Mouse (Mus musculus): ENCODE measurements at regions not wholly inside any gene's neighbourhood (a gene's known extent, or its start where the extent isn't known, plus 50 kb on each side); places are given as distances from the start of the nearest gene placed in this dataset.

- no peaks in the 10 kb centered on the region for H3K36me3 ChIP-seq
- DNase-seq (ENCODE audit: low spot score), result no peak
- H3K4me3 ChIP-seq, result no peak overlapping the region
- peaks cover 25% of the 10 kb centered on the region for H3K4me1 ChIP-seq
- 93% methylated on average over 3 of the region's 3 CpGs for WGBS
- no peaks in the 10 kb centered on the region for H3K9me3 ChIP-seq (replicated peaks)
- H3K27ac ChIP-seq, result no peak overlapping the region
- no peaks in the 10 kb centered on the region for H3K27me3 ChIP-seq (ENCODE audit: low read depth, poor library complexity, severe bottlenecking)
These were observed 176.5 kb downstream of the Icos start for GRCm38 (mm10) chr1:61154216-61154615.

GRCm38 (mm10) chr1:61157271-61157670 lies 179.5 kb downstream of the Icos start:
- H3K36me3 ChIP-seq, result no peaks in the 10 kb centered on the region
- H3K4me3 ChIP-seq, result no peak overlapping the region
- H3K4me1 ChIP-seq, result peaks cover 5% of the 10 kb centered on the region
- no peaks in the 10 kb centered on the region for H3K9me3 ChIP-seq (replicated peaks)
- H3K27me3 ChIP-seq (ENCODE audit: low read depth, poor library complexity, severe bottlenecking), result no peaks in the 10 kb centered on the region
- DNase-seq (ENCODE audit: low spot score), result no peak
- no peak overlapping the region for H3K27ac ChIP-seq
- 79% methylated on average over 4 of the region's 4 CpGs for WGBS

GRCm38 (mm10) chr1:61160505-61160904 lies 182.8 kb downstream of the Icos start:
- Histone ChIP-seq H3K9me3 (replicated peaks) (no peaks in the 10 kb centered on the region), H3K4me3 (no peak overlapping the region), H3K27ac (no peak overlapping the region), H3K36me3 (no peaks in the 10 kb centered on the region), H3K27me3 (ENCODE audit: low read depth, poor library complexity, severe bottlenecking) (no peaks in the 10 kb centered on the region), H3K4me1 (0 out of 2 replicates have a peak, but pooled peaks cover 5% of the 10 kb centered on the region)
- no peak for DNase-seq (ENCODE audit: low spot score)
- WGBS, result 81% methylated on average over 3 of the region's 3 CpGs

GRCm38 (mm10) chr1:61164271-61164670 lies 186.5 kb downstream of the Icos start:
- H3K4me3 ChIP-seq, result no peak overlapping the region

DNA sequence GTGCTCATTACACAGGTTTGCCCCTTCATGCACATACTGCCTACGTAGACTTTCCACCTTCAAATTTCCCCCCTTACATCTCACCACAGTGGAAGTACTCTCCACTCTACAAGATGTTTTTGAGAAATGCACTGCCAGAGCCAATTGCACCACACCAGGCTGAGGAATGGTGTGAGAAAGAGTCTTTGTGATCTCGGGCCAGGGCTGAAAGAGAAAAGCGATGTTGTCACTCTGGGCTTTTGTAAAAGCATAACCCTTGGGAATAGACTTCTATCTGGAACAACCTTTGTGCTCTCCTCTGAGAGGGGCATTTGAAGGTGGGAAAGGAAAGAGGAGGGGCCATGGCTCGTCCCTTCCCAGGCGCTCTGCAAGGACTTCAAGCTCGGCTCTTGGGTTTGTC lies 194.2 kb downstream of the Icos start:
- Histone ChIP-seq H3K4me3 (no peak overlapping the region), H3K4me1 (peaks cover 7% of the 10 kb centered on the region; the same call in 1 of the 2 replicates), H3K9me3 (replicated peaks) (no peaks in the 10 kb centered on the region), H3K36me3 (no peaks in the 10 kb centered on the region), H3K27ac (no peak overlapping the region), H3K27me3 (ENCODE audit: low read depth, poor library complexity, severe bottlenecking) (no peaks in the 10 kb centered on the region)
- no peak for DNase-seq (ENCODE audit: low spot score)
- WGBS, result 87% methylated on average over 6 of the region's 6 CpGs

More at GRCm38 (mm10) chr1:61164271-61164670, 186.5 kb downstream of the Icos start:
- WGBS, result 91% methylated on average over 2 of the region's 2 CpGs
- Histone ChIP-seq H3K9me3 (replicated peaks) (no peaks in the 10 kb centered on the region), H3K27ac (no peak overlapping the region), H3K4me1 (no peaks in the 10 kb centered on the region), H3K27me3 (ENCODE audit: low read depth, poor library complexity, severe bottlenecking) (no peaks in the 10 kb centered on the region), H3K36me3 (no peaks in the 10 kb centered on the region)
- DNase-seq (ENCODE audit: low spot score), result no peak

- Histone ChIP-seq H3K4me3 (no peak overlapping the region), H3K9me3 (replicated peaks) (no peaks in the 10 kb centered on the region), H3K36me3 (no peaks in the 10 kb centered on the region), H3K4me1 (peaks cover 7% of the 10 kb centered on the region; the same call in 1 of the 2 replicates), H3K27ac (no peak overlapping the region), H3K27me3 (ENCODE audit: low read depth, poor library complexity, severe bottlenecking) (no peaks in the 10 kb centered on the region)
- 81% methylated on average over 6 of the region's 6 CpGs for WGBS
- no peak for DNase-seq (ENCODE audit: low spot score)
These were observed 195.2 kb downstream of the Icos start for GRCm38 (mm10) chr1:61172946-61173345.

DNA sequence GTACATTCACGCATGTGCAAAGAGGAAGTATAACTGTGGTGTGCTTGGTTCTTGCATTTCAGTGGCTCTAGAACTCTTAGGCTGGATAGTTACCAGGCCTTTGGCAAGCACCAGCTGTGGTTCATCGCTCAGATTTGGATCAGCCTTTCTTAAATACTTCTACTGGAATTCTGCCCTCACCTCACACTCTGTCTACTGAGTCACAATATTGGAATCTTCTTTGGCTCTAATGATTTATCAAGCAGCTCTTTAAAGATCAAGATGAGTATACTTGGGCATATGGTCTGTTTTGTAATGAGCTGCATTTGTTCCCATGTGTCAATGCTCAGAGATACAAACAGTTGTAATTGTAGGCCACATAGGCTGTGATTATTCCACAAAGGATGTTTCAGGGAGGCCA lies 197.5 kb downstream of the Icos start:
- H3K27ac ChIP-seq, result no peak overlapping the region
- no peaks in the 10 kb centered on the region for H3K27me3 ChIP-seq (ENCODE audit: low read depth, poor library complexity, severe bottlenecking)
- DNase-seq (ENCODE audit: low spot score), result no peak
- H3K4me1 ChIP-seq, result peaks cover 17% of the 10 kb centered on the region
- H3K36me3 ChIP-seq, result no peaks in the 10 kb centered on the region
- no peak overlapping the region for H3K4me3 ChIP-seq
- no peaks in the 10 kb centered on the region for H3K9me3 ChIP-seq (replicated peaks)
- WGBS, result 91% methylated on average over 2 of the region's 2 CpGs

DNA sequence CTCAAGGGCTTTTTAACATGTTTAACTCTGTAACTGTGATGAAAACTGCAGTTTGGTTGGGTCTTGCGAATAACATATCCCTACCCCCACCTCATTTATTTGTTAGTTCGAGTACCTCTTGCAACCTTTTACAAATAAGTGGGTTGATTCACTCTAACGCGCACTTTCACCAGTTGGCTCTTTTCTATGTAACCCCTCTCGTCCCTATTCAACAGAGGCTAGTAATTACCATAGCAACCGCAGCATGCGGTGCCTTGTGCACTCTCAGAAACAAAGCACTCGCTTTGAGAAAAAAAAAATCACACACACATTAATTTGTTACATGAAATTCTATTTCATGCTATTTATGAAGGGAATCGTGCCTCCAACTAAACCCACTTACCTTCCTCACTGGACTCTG lies 201.7 kb downstream of the Icos start:
- no peak for DNase-seq (ENCODE audit: low spot score)
- WGBS, result 84% methylated on average over 9 of the region's 9 CpGs
- H3K27ac ChIP-seq, result 0 out of 2 replicates have a peak overlapping the region, but pooled peaks have one; percentile 82
- no peaks in the 10 kb centered on the region for H3K9me3 ChIP-seq (replicated peaks)
- no peak overlapping the region for H3K4me3 ChIP-seq
- peaks cover 40% of the 10 kb centered on the region for H3K4me1 ChIP-seq
- H3K36me3 ChIP-seq, result no peaks in the 10 kb centered on the region
- no peaks in the 10 kb centered on the region for H3K27me3 ChIP-seq (ENCODE audit: low read depth, poor library complexity, severe bottlenecking)

DNA sequence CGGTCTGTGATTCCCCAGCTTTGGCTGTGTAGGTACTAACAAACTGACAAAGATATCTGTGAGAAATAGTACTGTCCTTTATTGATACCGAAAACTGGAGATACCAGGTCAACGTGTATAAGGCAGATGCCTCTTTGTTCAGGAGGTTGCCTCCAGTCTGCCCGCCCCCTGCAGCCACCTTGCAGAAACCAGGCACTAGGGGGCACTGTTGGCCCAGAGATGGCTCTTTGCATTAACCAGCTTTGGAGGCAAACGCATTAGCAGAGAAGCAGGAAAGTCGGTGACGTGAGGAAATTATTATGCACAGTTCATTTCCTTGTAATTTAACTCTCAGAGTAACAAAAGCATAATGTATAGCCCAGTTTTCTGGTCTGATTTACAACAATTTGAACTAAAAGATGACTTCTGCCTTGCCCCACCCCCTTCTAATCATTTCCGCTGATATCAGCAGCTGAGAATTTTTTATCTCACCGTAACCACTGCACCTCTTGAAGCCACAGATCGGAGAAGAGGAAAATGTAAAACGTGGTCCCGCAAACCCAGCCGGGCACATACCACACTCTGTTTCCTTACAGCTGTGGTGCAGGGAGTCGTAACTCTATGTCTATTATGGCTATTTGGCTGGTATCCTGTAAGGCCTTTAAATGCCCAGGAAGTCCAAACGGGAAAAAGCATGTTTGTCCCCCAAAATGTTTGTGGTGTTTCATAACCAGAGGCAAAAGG lies 203.5 kb downstream of the Icos start:
- H3K27ac ChIP-seq, result peak overlapping the region; percentile 82
- no peaks in the 10 kb centered on the region for H3K36me3 ChIP-seq
- peak; percentile 97 for DNase-seq (ENCODE audit: low spot score)
- peaks cover 40% of the 10 kb centered on the region for H3K4me1 ChIP-seq
- H3K9me3 ChIP-seq (replicated peaks), result no peaks in the 10 kb centered on the region
- no peak overlapping the region; the same call in 1 of the 2 replicates for H3K4me3 ChIP-seq
- H3K27me3 ChIP-seq (ENCODE audit: low read depth, poor library complexity, severe bottlenecking), result no peaks in the 10 kb centered on the region
- WGBS, result 31% methylated on average over 15 of the region's 15 CpGs

GRCm38 (mm10) chr1:61187381-61188100 lies 209.8 kb downstream of the Icos start:
- no peaks in the 10 kb centered on the region for H3K36me3 ChIP-seq
- WGBS, result 88% methylated on average over 6 of the region's 6 CpGs

GRCm38 (mm10) chr1:61190921-61191320 lies 213.2 kb downstream of the Icos start:
- no peaks in the 10 kb centered on the region for H3K36me3 ChIP-seq
- WGBS, result 80% methylated on average over 3 of the region's 3 CpGs
- no peak for DNase-seq (ENCODE audit: low spot score)

More at GRCm38 (mm10) chr1:61187381-61188100, 209.8 kb downstream of the Icos start:
- DNase-seq (ENCODE audit: low spot score), result peak; percentile 15
- Histone ChIP-seq H3K27ac (no peak overlapping the region), H3K4me1 (peaks cover 28% of the 10 kb centered on the region), H3K4me3 (no peak overlapping the region), H3K27me3 (ENCODE audit: low read depth, poor library complexity, severe bottlenecking) (no peaks in the 10 kb centered on the region), H3K9me3 (replicated peaks) (no peaks in the 10 kb centered on the region)

GRCm38 (mm10) chr1:61198549-61199062 lies 220.9 kb downstream of the Icos start:
- DNase-seq (ENCODE audit: low spot score), result no peak
- H3K36me3 ChIP-seq, result no peaks in the 10 kb centered on the region
- H3K4me1 ChIP-seq, result peaks cover 22% of the 10 kb centered on the region
- no peak overlapping the region for H3K27ac ChIP-seq
- no peaks in the 10 kb centered on the region for H3K9me3 ChIP-seq (replicated peaks)
- WGBS, result 85% methylated on average over 3 of the region's 3 CpGs
- H3K4me3 ChIP-seq, result no peak overlapping the region
- H3K27me3 ChIP-seq (ENCODE audit: low read depth, poor library complexity, severe bottlenecking), result no peaks in the 10 kb centered on the region

More at GRCm38 (mm10) chr1:61190921-61191320, 213.2 kb downstream of the Icos start:
- Histone ChIP-seq H3K9me3 (replicated peaks) (no peaks in the 10 kb centered on the region), H3K4me1 (peaks cover 32% of the 10 kb centered on the region), H3K27ac (no peak overlapping the region), H3K27me3 (ENCODE audit: low read depth, poor library complexity, severe bottlenecking) (no peaks in the 10 kb centered on the region), H3K4me3 (no peak overlapping the region)

DNA sequence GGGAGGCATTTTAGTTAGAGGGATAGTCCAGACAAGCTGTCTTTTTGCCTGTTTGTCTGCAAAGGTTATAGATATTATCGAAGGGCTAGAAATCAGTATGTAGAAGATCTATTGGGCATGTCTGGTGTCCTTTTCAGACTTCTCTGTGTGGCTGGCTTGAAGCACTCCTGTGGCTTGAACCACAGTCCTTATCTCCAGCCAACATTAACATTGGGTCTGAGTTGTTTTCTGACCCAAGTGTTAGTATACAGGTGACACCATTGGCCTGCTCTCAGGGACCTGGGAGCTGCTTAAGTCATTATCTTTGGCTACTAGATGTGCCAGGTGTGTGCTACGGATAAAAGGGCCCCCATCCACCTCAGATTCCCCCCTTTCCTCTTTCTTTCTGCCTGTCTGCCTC lies 223.3 kb downstream of the Icos start:
- no peak for DNase-seq (ENCODE audit: low spot score)
- Histone ChIP-seq H3K27ac (no peak overlapping the region), H3K9me3 (replicated peaks) (no peaks in the 10 kb centered on the region), H3K4me1 (peaks cover 25% of the 10 kb centered on the region), H3K4me3 (no peak overlapping the region), H3K36me3 (no peaks in the 10 kb centered on the region), H3K27me3 (ENCODE audit: low read depth, poor library complexity, severe bottlenecking) (no peaks in the 10 kb centered on the region; the same call in 1 of the 2 replicates)
- WGBS, result 77% methylated on average over 2 of the region's 2 CpGs
